Mouse (Mus musculus): Measurements from ENCODE around the gene Bub1b.

DNA sequence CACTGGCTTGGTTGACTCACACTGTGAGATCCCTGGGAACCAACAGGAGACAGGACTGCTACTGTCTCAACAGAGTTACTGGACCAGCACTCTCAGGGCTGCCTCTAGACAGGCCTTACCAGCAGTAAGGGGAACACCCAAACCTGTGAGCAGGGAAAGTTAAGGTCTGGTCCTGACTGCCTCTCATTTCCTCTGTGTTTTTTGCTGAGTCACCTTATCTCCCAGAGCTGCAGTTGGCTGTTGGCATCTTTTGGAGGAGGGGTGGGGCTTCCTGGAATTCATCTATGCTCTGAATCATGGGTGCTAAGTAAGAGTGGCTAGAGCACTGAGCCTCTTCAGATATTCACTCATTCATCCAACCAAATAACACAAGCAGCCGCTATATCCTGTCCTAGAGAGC is 61.1 kb downstream of the Bub1b start:
- TF ChIP-seq CEBPB (IDR thresholded peaks at IDR 0.05; ENCODE audit: low read depth) (no peak), CTCF (IDR thresholded peaks at IDR 0.05; ENCODE audit: control insufficient read depth, insufficient read depth, insufficient read length) (no peak)

All from C2C12 (cell line).